In genomic region chr13:44282306-44282705, GRCm38 (mm10) we compare ENCODE assay signal across 15 mouse cellular contexts.
A peak's percentile ranks its signal among the peaks of the same experiment; 100 is the strongest.
DNase-seq lines count a peak whose midpoint lies in the region; TF ChIP-seq lines count a peak whose summit lies in the region.
"Had no signal": no experiment of that assay in that cellular context is flagged by ENCODE, and none has a peak within 500 bp of the region (broad histone marks: within the 10 kb centered on the region; RNA-seq: fewer than 3 reads in every experiment).

No protein-coding gene starts in this region.

- no peak for TF ChIP-seq CTCF in left cerebral cortex, adult 2 months (IDR thresholded peaks at IDR 0.05)
- TF ChIP-seq CTCF in brain, embryonic 14.5 days (IDR thresholded peaks at IDR 0.05; ENCODE audit: borderline replicate concordance, extremely low read depth, insufficient read depth, insufficient read length): no peak

- H3K4me3 ChIP-seq in left cerebral cortex, adult 2 months: no peak overlapping the region
- H3K4me3 ChIP-seq: embryonic facial prominence, embryonic 13.5 days; heart, embryonic 13.5 days; hindbrain, embryonic 10.5 days; neural tube, embryonic 12.5 days had no signal

- peak; percentile 44 for DNase-seq in heart, adult 11 months
- no peak for DNase-seq in heart, postnatal 25 days (ENCODE audit: low spot score)
- DNase-seq in left cerebral cortex, adult 2 months (ENCODE audit: extremely low spot score in 1 of 2, low spot score in 2 of 2): no peak
- no peak for DNase-seq in left cerebral cortex, postnatal 14 days (ENCODE audit: low spot score in 2 of 2)
- DNase-seq in brain, adult 2 months (ENCODE audit: low read depth, low spot score): peak; percentile 44
- DNase-seq in brain, embryonic 14.5 days (ENCODE audit: low read depth): peak; percentile 54
- DNase-seq in adrenal gland, postnatal 14 days: no peak
- DNase-seq: cerebellum, adult 9-11 months; kidney, adult 18-20 months; lung, postnatal 4 days; thymus, postnatal 14 days had no signal

- no peak for TF ChIP-seq POLR2A in brain, embryonic 14.5 days (IDR thresholded peaks at IDR 0.05; ENCODE audit: borderline replicate concordance, extremely low read depth, insufficient read depth, insufficient read length, poor library complexity, severe bottlenecking)

- H3K27ac ChIP-seq in left cerebral cortex, adult 2 months: peak overlapping the region; percentile 36; the same call in 1 of the 2 replicates
- H3K27ac ChIP-seq: embryonic facial prominence, embryonic 13.5 days; hindbrain, embryonic 10.5 days; neural tube, embryonic 12.5 days had no signal

- intact Hi-C loops in heart, postnatal 25 days (cut with DNase I): no loop called here
- intact Hi-C loops in left cerebral cortex, adult 2 months (cut with DNase I): loop anchor here (1.0 to 2.0 kb wide), 3 partner anchors 34 to 418 kb away; no protein-coding TSS in a partner anchor
- intact Hi-C loops in left cerebral cortex, postnatal 14 days (cut with DNase I): loop anchor here (5.0 kb wide), 1 partner anchor 210 kb away; no protein-coding TSS in a partner anchor

Comparison
In these comparisons a context has a peak if more than half of its experiments do, and no peak if none do; other contexts are left out.
1. DNase-seq: peak in heart, adult 11 months (single experiment), brain, adult 2 months (single experiment) and brain, embryonic 14.5 days (single experiment); none in heart, postnatal 25 days (single experiment), left cerebral cortex, adult 2 months (0 of 2), left cerebral cortex, postnatal 14 days (0 of 2) and adrenal gland, postnatal 14 days (single experiment).